Mouse (Mus musculus) midbrain, embryonic 16.5 days (tissue): ENCODE results near the gene Wars2. TPM values are rescaled to one million over a fixed set of nuclear protein-coding genes. Genes with fewer than 3 reads are reported as not detected.
A peak's percentile ranks its signal among the peaks of the same experiment; 100 is the strongest.

Experiments
- ATAC-seq: fragments of 200-750 bp; cut with Nextera tagmentation; 2 replicates; pipeline ENCODE4 v1.8.0; 2017; ENCODE audit warnings: moderate TSS enrichment
- H3K27ac ChIP-seq: fragments of 300-500 bp; sonication (generic); 2 replicates; pipeline ENCODE4 v1.5.1; 2014; ENCODE audit warnings: mild to moderate bottlenecking, low read length, mixed read lengths
- H3K27me3 ChIP-seq: fragments of 300-500 bp; sonication (generic); 2 replicates; pipeline ENCODE4 v1.6.1; 2014; ENCODE audit warnings: low read depth, low read length, mixed read lengths; ENCODE audit not compliant: control insufficient read depth, insufficient read depth
- H3K36me3 ChIP-seq: fragments of 300-500 bp; sonication (generic); 2 replicates; pipeline ENCODE4 v1.6.1; 2014; ENCODE audit warnings: mild to moderate bottlenecking, low read length, moderate library complexity, mixed read lengths; ENCODE audit not compliant: control insufficient read depth, insufficient read depth
- H3K4me1 ChIP-seq: fragments of 300-500 bp; sonication (generic); 2 replicates; pipeline ENCODE4 v1.6.1; 2014; ENCODE audit warnings: mild to moderate bottlenecking, low read length, mixed read lengths; ENCODE audit not compliant: control insufficient read depth, insufficient read depth
- H3K4me2 ChIP-seq: fragments of 300-500 bp; sonication (generic); 2 replicates; pipeline ENCODE4 v1.6.1; 2014; ENCODE audit warnings: mild to moderate bottlenecking, low read length, mixed read lengths
- H3K4me3 ChIP-seq: fragments of 300-500 bp; sonication (generic); 2 replicates; pipeline ENCODE4 v1.5.1; 2014; ENCODE audit warnings: low read depth, mild to moderate bottlenecking, low read length, moderate library complexity, mixed read lengths
- H3K9ac ChIP-seq: fragments of 300-500 bp; sonication (generic); 2 replicates; pipeline ENCODE4 v1.6.1; 2014; ENCODE audit warnings: low read depth, low read length, mixed read lengths
- H3K9me3 ChIP-seq: fragments of 300-500 bp; sonication (generic); replicated peaks from 2 replicates; pipeline ENCODE4 v1.6.1; 2014; ENCODE audit warnings: mild to moderate bottlenecking, low read length, mixed read lengths; ENCODE audit not compliant: control insufficient read depth, poor library complexity, severe bottlenecking
- WGBS: fragments of 180-500 bp; shearing (Covaris S2); extraction: QIAGEN DNeasy Blood & Tissue Kit; methylation state at CpG from one replicate; pipeline ENCODE4 v1.1.7; 2014; 5-methylcytosine and 5-hydroxymethylcytosine counted together
- polyA plus RNA-seq: library from polyadenylated mRNA; unstranded; fragments of >200 nt; fragmentation: Nextera tagmentation; extraction: Ambion mirVana; gene quantifications from 2 replicates; pipeline ENCODE4 v1.2.1, GENCODE M21; 2015

The Wars2 gene
- polyA plus RNA-seq, 1 experiment from 2014 or later, result 7.2 TPM

GRCm38 (mm10) chr3:99227807-99228206, 86.9 kb downstream of the Wars2 start:
- Histone ChIP-seq H3K4me2 (no peak overlapping the region), H3K36me3 (no peaks in the 10 kb centered on the region), H3K4me3 (no peak overlapping the region), H3K9me3 (no peaks in the 10 kb centered on the region), H3K27ac (no peak overlapping the region), H3K9ac (no peak overlapping the region), H3K27me3 (peaks cover 7% of the 10 kb centered on the region), H3K4me1 (no peaks in the 10 kb centered on the region)
- WGBS, result 72% methylated on average over 2 of the region's 2 CpGs
- ATAC-seq, result no peak

GRCm38 (mm10) chr3:99233393-99234318, 92.8 kb downstream of the Wars2 start:
- WGBS, result 8% methylated on average over 20 of the region's 20 CpGs
- H3K4me1 ChIP-seq, result no peaks in the 10 kb centered on the region
- no peak overlapping the region for H3K9ac ChIP-seq
- H3K27me3 ChIP-seq, result peaks cover 54% of the 10 kb centered on the region
- no peaks in the 10 kb centered on the region for H3K9me3 ChIP-seq
- H3K27ac ChIP-seq, result no peak overlapping the region
- peak; percentile 43; the same call in 1 of the 2 replicates for ATAC-seq
- no peaks in the 10 kb centered on the region for H3K36me3 ChIP-seq
- H3K4me3 ChIP-seq, result 0 out of 2 replicates have a peak overlapping the region, but pooled peaks have one; percentile 1
- peak overlapping the region; percentile 15; the same call in 1 of the 2 replicates for H3K4me2 ChIP-seq

- no peak overlapping the region for H3K9ac ChIP-seq
- no peaks in the 10 kb centered on the region for H3K4me1 ChIP-seq
- no peaks in the 10 kb centered on the region for H3K9me3 ChIP-seq
- WGBS, result 4% methylated on average over 17 of the region's 17 CpGs
- no peaks in the 10 kb centered on the region for H3K36me3 ChIP-seq
- peak overlapping the region; percentile 15; the same call in 1 of the 2 replicates for H3K4me2 ChIP-seq
- 0 out of 2 replicates have a peak overlapping the region, but pooled peaks have one; percentile 1 for H3K4me3 ChIP-seq
- ATAC-seq, result 0 out of 2 replicates have a peak, but pooled peaks have one; percentile 36
- peaks cover 61% of the 10 kb centered on the region for H3K27me3 ChIP-seq
- no peak overlapping the region for H3K27ac ChIP-seq
Measured at GRCm38 (mm10) chr3:99234319-99234869, 93.5 kb downstream of the Wars2 start.

- no peaks in the 10 kb centered on the region for H3K36me3 ChIP-seq
- H3K4me3 ChIP-seq, result no peak overlapping the region
- no peak overlapping the region for H3K27ac ChIP-seq
- 2% methylated on average over 23 of the region's 23 CpGs for WGBS
- no peak overlapping the region for H3K4me2 ChIP-seq
- H3K4me1 ChIP-seq, result no peaks in the 10 kb centered on the region
- no peak overlapping the region for H3K9ac ChIP-seq
- peaks cover 70% of the 10 kb centered on the region for H3K27me3 ChIP-seq
- no peaks in the 10 kb centered on the region for H3K9me3 ChIP-seq
- no peak for ATAC-seq
Measured at GRCm38 (mm10) chr3:99235116-99235803, 94.4 kb downstream of the Wars2 start.

GRCm38 (mm10) chr3:99235804-99236755, 95.2 kb downstream of the Wars2 start:
- ATAC-seq, result no peak
- WGBS, result 2% methylated on average over 18 of the region's 18 CpGs
- H3K27me3 ChIP-seq, result peaks cover 72% of the 10 kb centered on the region
- no peaks in the 10 kb centered on the region for H3K36me3 ChIP-seq
- no peak overlapping the region for H3K27ac ChIP-seq
- no peak overlapping the region for H3K4me3 ChIP-seq
- no peaks in the 10 kb centered on the region for H3K9me3 ChIP-seq
- H3K4me2 ChIP-seq, result no peak overlapping the region
- no peaks in the 10 kb centered on the region for H3K4me1 ChIP-seq
- H3K9ac ChIP-seq, result no peak overlapping the region

- H3K4me2 ChIP-seq, result no peak overlapping the region
- H3K9me3 ChIP-seq, result no peaks in the 10 kb centered on the region
- H3K27me3 ChIP-seq, result peaks cover 70% of the 10 kb centered on the region
- no peak overlapping the region for H3K4me3 ChIP-seq
- H3K4me1 ChIP-seq, result no peaks in the 10 kb centered on the region
- H3K36me3 ChIP-seq, result no peaks in the 10 kb centered on the region
- 0% methylated on average over 1 of the region's 1 CpGs for WGBS
- no peak overlapping the region for H3K9ac ChIP-seq
- H3K27ac ChIP-seq, result no peak overlapping the region
- no peak for ATAC-seq
Measured at GRCm38 (mm10) chr3:99238691-99239090, 97.8 kb downstream of the Wars2 start.

GRCm38 (mm10) chr3:99239301-99240045, 98.6 kb downstream of the Wars2 start:
- H3K27me3 ChIP-seq, result peaks cover 70% of the 10 kb centered on the region
- H3K27ac ChIP-seq, result no peak overlapping the region
- no peaks in the 10 kb centered on the region for H3K9me3 ChIP-seq
- WGBS, result 2% methylated on average over 20 of the region's 20 CpGs
- no peaks in the 10 kb centered on the region for H3K4me1 ChIP-seq
- no peak overlapping the region for H3K4me3 ChIP-seq
- H3K4me2 ChIP-seq, result no peak overlapping the region
- no peak for ATAC-seq
- no peaks in the 10 kb centered on the region for H3K36me3 ChIP-seq
- H3K9ac ChIP-seq, result no peak overlapping the region
